Comparison of ENCODE assay signal across 30 mouse cellular contexts in genomic region chr11:5930578-5930977, GRCm38 (mm10). TPM values are rescaled to one million over a fixed set of nuclear protein-coding genes. Genes with fewer than 3 reads are reported as not detected.
"Had no signal": no experiment of that assay in that cellular context is flagged by ENCODE, and none has a peak within 500 bp of the region (broad histone marks: within the 10 kb centered on the region; RNA-seq: fewer than 3 reads in every experiment).

No protein-coding gene starts in this region.

- H3K4me1 ChIP-seq: heart, embryonic 10.5 days; heart, embryonic 12.5 days; hindbrain, embryonic 12.5 days; intestine, embryonic 15.5 days; limb, embryonic 13.5 days; limb, embryonic 15.5 days; liver, embryonic 12.5 days had no signal

- H3K4me3 ChIP-seq: gastrocnemius, adult 2 months; heart, embryonic 10.5 days; heart, embryonic 12.5 days; hindbrain, embryonic 10.5 days; hindbrain, embryonic 12.5 days; intestine, embryonic 15.5 days; layer of hippocampus, adult 2 months; left cerebral cortex, adult 2 months; limb, embryonic 13.5 days; limb, embryonic 15.5 days; liver, embryonic 12.5 days had no signal

- H3K9ac ChIP-seq: heart, embryonic 12.5 days; hindbrain, embryonic 12.5 days; hindbrain, embryonic 14.5 days; intestine, embryonic 15.5 days; limb, embryonic 13.5 days; limb, embryonic 15.5 days; liver, embryonic 12.5 days had no signal

- DNase-seq: gastrocnemius, adult 2 months; gastrocnemius, postnatal 10 days; gastrocnemius, postnatal 25 days; heart, postnatal 10 days; heart, postnatal 4 days; kidney, adult 18-20 months; kidney, adult 8-10 months; kidney, postnatal 10 days; kidney, postnatal 25 days; kidney, postnatal 4 days had no signal

- H3K27ac ChIP-seq: gastrocnemius, adult 2 months; heart, embryonic 10.5 days; hindbrain, embryonic 10.5 days; hindbrain, embryonic 12.5 days; hindbrain, embryonic 14.5 days; intestine, embryonic 15.5 days; layer of hippocampus, adult 2 months; left cerebral cortex, adult 2 months; limb, embryonic 13.5 days; limb, embryonic 15.5 days; liver, embryonic 12.5 days had no signal

- H3K36me3 ChIP-seq: heart, embryonic 10.5 days; heart, embryonic 12.5 days; hindbrain, embryonic 10.5 days; hindbrain, embryonic 12.5 days; intestine, embryonic 15.5 days; limb, embryonic 13.5 days; limb, embryonic 15.5 days; liver, embryonic 12.5 days had no signal

- ATAC-seq: hindbrain, embryonic 16.5 days; inflammation-experienced regulatory T-cells, adult 6 months; intestine, embryonic 15.5 days; intestine, postnatal 0 days; liver, embryonic 12.5 days had no signal

- H3K9me3 ChIP-seq: hindbrain, embryonic 12.5 days; intestine, embryonic 15.5 days; limb, embryonic 15.5 days; liver, embryonic 12.5 days had no signal

- H3K4me2 ChIP-seq: heart, embryonic 12.5 days; hindbrain, embryonic 12.5 days; hindbrain, embryonic 14.5 days; intestine, embryonic 15.5 days; limb, embryonic 13.5 days; limb, embryonic 15.5 days; liver, embryonic 12.5 days had no signal

- H3K27me3 ChIP-seq: heart, embryonic 12.5 days; hindbrain, embryonic 12.5 days; intestine, embryonic 15.5 days; limb, embryonic 13.5 days; limb, embryonic 15.5 days; liver, embryonic 12.5 days had no signal

RNA-seq across cellular contexts. Expression of gene Gck, which starts 19.3 kb away (rescaled TPM):
- total RNA-seq: gastrocnemius, postnatal 10 days; gastrocnemius, postnatal 4 days; granulocyte monocyte progenitor cell, adult 5-6 weeks; heart, postnatal 4 days had no signal
- polyA plus RNA-seq: inflammation-experienced regulatory T-cells, adult 6 months had no signal

RNA-seq across cellular contexts. Expression of gene Myl7, which starts 32.0 kb away (rescaled TPM):
- total RNA-seq: gastrocnemius, adult 2 months; gastrocnemius, postnatal 10 days; gastrocnemius, postnatal 25 days; gastrocnemius, postnatal 4 days; granulocyte monocyte progenitor cell, adult 5-6 weeks; layer of hippocampus, adult 2 months; layer of hippocampus, postnatal 10 days; layer of hippocampus, postnatal 25 days; left cerebral cortex, adult 2 months; left cerebral cortex, postnatal 14 days; left cerebral cortex, postnatal 36 days had no signal
- polyA plus RNA-seq: hindbrain, embryonic 14.5 days; hindbrain, embryonic 16.5 days; inflammation-experienced regulatory T-cells, adult 6 months had no signal
